Mouse (Mus musculus) megakaryocyte, embryonic 14.5 days (primary cell): ENCODE measurements around the gene Cd300lg. TPM values are rescaled to one million over a fixed set of nuclear protein-coding genes. Genes with fewer than 3 reads are reported as not detected.

Experiments used
- H3K27me3 ChIP-seq: replicated peaks from 2 replicates; pipeline ENCODE3; 2012; ENCODE audit warnings: inconsistent platforms
- H3K36me3 ChIP-seq: replicated peaks from 2 replicates; pipeline ENCODE3; 2012; ENCODE audit warnings: low read length, inconsistent platforms, mixed read lengths
- H3K4me1 ChIP-seq: 2 replicates; pipeline ENCODE4 v1.6.1; 2012; ENCODE audit warnings: inconsistent platforms
- H3K4me3 ChIP-seq: replicated peaks from 2 replicates; pipeline ENCODE3; 2012; ENCODE audit warnings: moderate library complexity, mild to moderate bottlenecking, inconsistent platforms
- H3K9me3 ChIP-seq: 2 replicates; pipeline ENCODE4 v1.6.1; 2012; ENCODE audit warnings: inconsistent platforms
- FLI1 ChIP-seq: IDR thresholded peaks from 2 replicates; pipeline ENCODE4 v1.6.1; 2012; ENCODE audit warnings: low read length, inconsistent platforms, mixed read lengths
- GATA1 ChIP-seq: IDR thresholded peaks from 3 replicates; pipeline ENCODE4 v1.6.1; 2012; ENCODE audit warnings: mixed read lengths, low read length, inconsistent platforms, borderline replicate concordance
- polyA plus RNA-seq: library from polyadenylated mRNA; stranded (reverse); fragments of >175 nt; gene quantifications from 2 replicates; pipeline ENCODE4 v1.2.3, GENCODE M21; 2012; ENCODE audit warnings: low replicate concordance; ENCODE audit not compliant: insufficient read depth

Cd300lg gene
- polyA plus RNA-seq, 1 experiment, result not detected

GRCm38 (mm10) chr11:102049875-102050482 lies 8.7 kb downstream of the Cd300lg start:
- Histone ChIP-seq H3K4me3 (no peak overlapping the region), H3K27me3 (peaks cover 62% of the 10 kb centered on the region), H3K4me1 (peaks cover 7% of the 10 kb centered on the region; the same call in 1 of the 2 replicates), H3K9me3 (peaks cover 14% of the 10 kb centered on the region), H3K36me3 (no peaks in the 10 kb centered on the region)
- TF ChIP-seq FLI1 (no peak), GATA1 (no peak)

- no peak overlapping the region for H3K4me3 ChIP-seq
- H3K9me3 ChIP-seq, result no peaks in the 10 kb centered on the region
- peaks cover 8% of the 10 kb centered on the region; the same call in 1 of the 2 replicates for H3K4me1 ChIP-seq
- peaks cover 59% of the 10 kb centered on the region for H3K27me3 ChIP-seq
- no peaks in the 10 kb centered on the region for H3K36me3 ChIP-seq
- TF ChIP-seq FLI1 (no peak), GATA1 (no peak)
Measured at GRCm38 (mm10) chr11:102051541-102051940, 10.2 kb downstream of the Cd300lg start.

- Histone ChIP-seq H3K27me3 (peaks cover 60% of the 10 kb centered on the region), H3K36me3 (no peaks in the 10 kb centered on the region), H3K4me1 (peaks cover 12% of the 10 kb centered on the region), H3K4me3 (no peak overlapping the region), H3K9me3 (no peaks in the 10 kb centered on the region)
- no peak for TF ChIP-seq GATA1
- TF ChIP-seq FLI1, result no peak
Measured at GRCm38 (mm10) chr11:102051954-102052353, 10.6 kb downstream of the Cd300lg start.

GRCm38 (mm10) chr11:102052697-102053096 lies 11.4 kb downstream of the Cd300lg start:
- Histone ChIP-seq H3K4me3 (no peak overlapping the region), H3K4me1 (peaks cover 17% of the 10 kb centered on the region), H3K27me3 (peaks cover 58% of the 10 kb centered on the region), H3K9me3 (no peaks in the 10 kb centered on the region), H3K36me3 (no peaks in the 10 kb centered on the region)
- TF ChIP-seq FLI1 (no peak), GATA1 (no peak)

- Histone ChIP-seq H3K4me3 (no peak overlapping the region), H3K9me3 (no peaks in the 10 kb centered on the region), H3K4me1 (peaks cover 17% of the 10 kb centered on the region), H3K27me3 (peaks cover 60% of the 10 kb centered on the region), H3K36me3 (no peaks in the 10 kb centered on the region)
- TF ChIP-seq FLI1, result no peak
- TF ChIP-seq GATA1, result no peak
Measured at GRCm38 (mm10) chr11:102053183-102053582, 11.9 kb downstream of the Cd300lg start.

- Histone ChIP-seq H3K27me3 (peaks cover 62% of the 10 kb centered on the region), H3K9me3 (no peaks in the 10 kb centered on the region), H3K4me3 (no peak overlapping the region), H3K4me1 (peaks cover 17% of the 10 kb centered on the region), H3K36me3 (no peaks in the 10 kb centered on the region)
- TF ChIP-seq GATA1, result no peak
Measured at GRCm38 (mm10) chr11:102053847-102054246, 12.5 kb downstream of the Cd300lg start.

GRCm38 (mm10) chr11:102061236-102061940 lies 20.1 kb downstream of the Cd300lg start:
- peaks cover 27% of the 10 kb centered on the region for H3K4me1 ChIP-seq
- no peaks in the 10 kb centered on the region for H3K9me3 ChIP-seq
- peaks cover 74% of the 10 kb centered on the region for H3K27me3 ChIP-seq
- peak overlapping the region; percentile 83 for H3K4me3 ChIP-seq
- TF ChIP-seq FLI1 (no peak), GATA1 (no peak)
- H3K36me3 ChIP-seq, result peaks cover 18% of the 10 kb centered on the region

- H3K9me3 ChIP-seq, result no peaks in the 10 kb centered on the region
- H3K4me3 ChIP-seq, result no peak overlapping the region
- peaks cover 18% of the 10 kb centered on the region for H3K36me3 ChIP-seq
- peaks cover 22% of the 10 kb centered on the region for H3K4me1 ChIP-seq
- TF ChIP-seq GATA1, result no peak
- no peak for TF ChIP-seq FLI1
- H3K27me3 ChIP-seq, result peaks cover 70% of the 10 kb centered on the region
Measured at GRCm38 (mm10) chr11:102061941-102062473, 20.7 kb downstream of the Cd300lg start.

- no peaks in the 10 kb centered on the region for H3K9me3 ChIP-seq
- TF ChIP-seq FLI1, result no peak
- no peak for TF ChIP-seq GATA1
- H3K36me3 ChIP-seq, result peaks cover 18% of the 10 kb centered on the region
- no peak overlapping the region for H3K4me3 ChIP-seq
- peaks cover 65% of the 10 kb centered on the region for H3K27me3 ChIP-seq
- peaks cover 17% of the 10 kb centered on the region for H3K4me1 ChIP-seq
Measured at GRCm38 (mm10) chr11:102063076-102063475, 21.8 kb downstream of the Cd300lg start.

GRCm38 (mm10) chr11:102068969-102069368 lies 27.7 kb downstream of the Cd300lg start:
- Histone ChIP-seq H3K36me3 (no peaks in the 10 kb centered on the region), H3K9me3 (no peaks in the 10 kb centered on the region), H3K4me3 (no peak overlapping the region), H3K27me3 (peaks cover 43% of the 10 kb centered on the region), H3K4me1 (no peaks in the 10 kb centered on the region)
- TF ChIP-seq FLI1, result no peak
- no peak for TF ChIP-seq GATA1
